Mouse (Mus musculus): Measurements from ENCODE around the gene Tbc1d2. TPM values are rescaled to one million over a fixed set of nuclear protein-coding genes. Genes with fewer than 3 reads are reported as not detected.
"Not testable (repeated sequence)": the region's sequence is repeated elsewhere in the genome, so short reads cannot be mapped to it uniquely, and the experiment has no call there.

Tbc1d2 gene
- total RNA-seq, 4 experiments from 2014 or later, result 2.4 to 3.9 (median 3.4) TPM

- no peak for DNase-seq (ENCODE audit: low spot score in 2 of 2)
Measured at GRCm38 (mm10) chr4:46642924-46643675, 6.9 kb downstream of the Tbc1d2 start.

GRCm38 (mm10) chr4:46641283-46641682 lies 8.7 kb downstream of the Tbc1d2 start:
- DNase-seq (ENCODE audit: low spot score in 2 of 2), result no peak

GRCm38 (mm10) chr4:46639866-46640265 lies 10.1 kb downstream of the Tbc1d2 start:
- DNase-seq (ENCODE audit: low spot score in 2 of 2), result no peak

GRCm38 (mm10) chr4:46637250-46637649 lies 12.8 kb downstream of the Tbc1d2 start:
- DNase-seq (ENCODE audit: low spot score in 2 of 2), result not testable (repeated sequence)

- DNase-seq (ENCODE audit: low spot score in 2 of 2), result no peak
Measured at GRCm38 (mm10) chr4:46635702-46636430, 14.1 kb downstream of the Tbc1d2 start.

GRCm38 (mm10) chr4:46634881-46635280 lies 15.1 kb downstream of the Tbc1d2 start:
- no peak for DNase-seq (ENCODE audit: low spot score in 2 of 2)

GRCm38 (mm10) chr4:46633565-46633964 lies 16.4 kb downstream of the Tbc1d2 start:
- DNase-seq (ENCODE audit: low spot score in 2 of 2), result not testable (repeated sequence)

- DNase-seq (ENCODE audit: low spot score in 2 of 2), result no peak
Measured at GRCm38 (mm10) chr4:46632465-46632864, 17.5 kb downstream of the Tbc1d2 start.

GRCm38 (mm10) chr4:46630390-46630789 lies 19.6 kb downstream of the Tbc1d2 start:
- no peak for DNase-seq (ENCODE audit: low spot score in 2 of 2)

GRCm38 (mm10) chr4:46628873-46629272 lies 21.1 kb downstream of the Tbc1d2 start:
- DNase-seq (ENCODE audit: low spot score in 2 of 2), result no peak

GRCm38 (mm10) chr4:46628081-46628480 lies 21.9 kb downstream of the Tbc1d2 start:
- no peak for DNase-seq (ENCODE audit: low spot score in 2 of 2)

- no peak for DNase-seq (ENCODE audit: low spot score in 2 of 2)
Measured at GRCm38 (mm10) chr4:46625101-46625500, 24.9 kb downstream of the Tbc1d2 start.

- DNase-seq (ENCODE audit: low spot score in 2 of 2), result no peak
Measured at GRCm38 (mm10) chr4:46623007-46623406, 27.0 kb downstream of the Tbc1d2 start.

GRCm38 (mm10) chr4:46620946-46621345 lies 29.1 kb downstream of the Tbc1d2 start:
- DNase-seq (ENCODE audit: low spot score in 2 of 2), result no peak

GRCm38 (mm10) chr4:46620330-46620729 lies 29.7 kb downstream of the Tbc1d2 start:
- no peak for DNase-seq (ENCODE audit: low spot score in 2 of 2)

GRCm38 (mm10) chr4:46618196-46618817 lies 31.7 kb downstream of the Tbc1d2 start:
- no peak for DNase-seq (ENCODE audit: low spot score in 2 of 2)

- DNase-seq (ENCODE audit: low spot score in 2 of 2), result no peak
Measured at GRCm38 (mm10) chr4:46617408-46617807, 32.6 kb downstream of the Tbc1d2 start.

GRCm38 (mm10) chr4:46614641-46615040 lies 35.4 kb downstream of the Tbc1d2 start:
- DNase-seq (ENCODE audit: low spot score in 2 of 2), result no peak

GRCm38 (mm10) chr4:46613618-46614017 lies 36.4 kb downstream of the Tbc1d2 start:
- no peak for DNase-seq (ENCODE audit: low spot score in 2 of 2)

- peak; percentile 71 to 88 for DNase-seq (ENCODE audit: low spot score in 2 of 2)
Measured at GRCm38 (mm10) chr4:46611181-46611580, 38.8 kb downstream of the Tbc1d2 start.

GRCm38 (mm10) chr4:46607601-46608000 lies 42.4 kb downstream of the Tbc1d2 start:
- DNase-seq (ENCODE audit: low spot score in 2 of 2), result no peak

GRCm38 (mm10) chr4:46605451-46605850 lies 44.6 kb downstream of the Tbc1d2 start:
- DNase-seq (ENCODE audit: low spot score in 2 of 2), result no peak

All from left cerebral cortex, adult 8-10 months (tissue).